Mouse (Mus musculus) cerebellum, adult 2 months (tissue): ENCODE results near the gene Dstyk.

Experiments used
- CTCF ChIP-seq: fragments of 200-500 bp; IDR thresholded peaks from 2 replicates; pipeline ENCODE4 v1.5.1; 2011; ENCODE audit warnings: low read depth, mild to moderate bottlenecking, control low read depth, low read length, moderate library complexity, borderline replicate concordance; ENCODE audit not compliant: insufficient read depth
- POLR2A ChIP-seq: fragments of 200-500 bp; IDR thresholded peaks from 2 replicates; pipeline ENCODE4 v1.6.1; 2011; ENCODE audit warnings: low read length, control low read depth, borderline replicate concordance; ENCODE audit not compliant: insufficient read depth

GRCm38 (mm10) chr1:132376211-132377054 lies 40.9 kb upstream of the Dstyk start:
- no peak for TF ChIP-seq POLR2A
- no peak for TF ChIP-seq CTCF
